Mouse (Mus musculus) stomach, embryonic 14.5 days (tissue): ENCODE measurements at regions not wholly inside any gene's neighbourhood (a gene's known extent, or its start where the extent isn't known, plus 50 kb on each side); places are given as distances from the start of the nearest gene placed in this dataset.

Experiments used
- ATAC-seq: fragments of 200-750 bp; cut with Nextera tagmentation; 2 replicates; pipeline ENCODE4 v1.8.0; 2017; ENCODE audit warnings: low read depth, moderate TSS enrichment; ENCODE audit not compliant: insufficient number of reproducible peaks, insufficient read depth, low FRiP score
- H3K27ac ChIP-seq: fragments of 300-500 bp; sonication (generic); 2 replicates; pipeline ENCODE4 v1.5.1; 2014; ENCODE audit warnings: mild to moderate bottlenecking, low read length, moderate library complexity, mixed read lengths
- H3K27me3 ChIP-seq: fragments of 300-500 bp; sonication (generic); 2 replicates; pipeline ENCODE4 v1.6.1; 2014; ENCODE audit warnings: low read length, control low read depth, mixed read lengths; ENCODE audit not compliant: control insufficient read depth, insufficient read depth
- H3K36me3 ChIP-seq: fragments of 300-500 bp; sonication (generic); 2 replicates; pipeline ENCODE4 v1.6.1; 2014; ENCODE audit warnings: mild to moderate bottlenecking, control low read depth, low read length, moderate library complexity, mixed read lengths; ENCODE audit not compliant: control insufficient read depth, insufficient read depth
- H3K4me1 ChIP-seq: fragments of 300-500 bp; sonication (generic); 2 replicates; pipeline ENCODE4 v1.6.1; 2014; ENCODE audit warnings: low read length, control low read depth, mixed read lengths; ENCODE audit not compliant: control insufficient read depth, insufficient read depth
- H3K4me2 ChIP-seq: fragments of 300-500 bp; sonication (generic); replicated peaks from 2 replicates; pipeline ENCODE4 v1.6.1; 2014; ENCODE audit warnings: low read depth, low read length, control low read depth
- H3K4me3 ChIP-seq: fragments of 300-500 bp; sonication (generic); 2 replicates; pipeline ENCODE4 v1.5.1; 2014; ENCODE audit warnings: low read depth, low read length, control low read depth
- H3K9ac ChIP-seq: fragments of 300-500 bp; sonication (generic); replicated peaks from 2 replicates; pipeline ENCODE4 v1.6.1; 2014; ENCODE audit warnings: low read depth, mild to moderate bottlenecking, control low read depth, low read length, moderate library complexity, mixed read lengths
- H3K9me3 ChIP-seq: fragments of 300-500 bp; sonication (generic); 2 replicates; pipeline ENCODE4 v1.6.1; 2016; ENCODE audit warnings: low read depth, low read length, control low read depth; ENCODE audit not compliant: control insufficient read depth
- WGBS: fragments of 180-500 bp; shearing (Covaris S2); extraction: QIAGEN DNeasy Blood & Tissue Kit; methylation state at CpG from one replicate; pipeline ENCODE4 v1.1.7; 2014; 5-methylcytosine and 5-hydroxymethylcytosine counted together

- H3K9ac ChIP-seq = no peak overlapping the region
- H3K4me2 ChIP-seq = no peak overlapping the region
- no peaks in the 10 kb centered on the region for H3K36me3 ChIP-seq
- H3K27ac ChIP-seq = no peak overlapping the region
- H3K4me1 ChIP-seq = peaks cover 8% of the 10 kb centered on the region
- H3K4me3 ChIP-seq = no peak overlapping the region
- H3K27me3 ChIP-seq = no peaks in the 10 kb centered on the region
- no peaks in the 10 kb centered on the region for H3K9me3 ChIP-seq
- ATAC-seq = no peak
- WGBS = 22% methylated on average over 6 of the region's 6 CpGs
Measured at GRCm38 (mm10) chr15:61535644-61536331, 613.0 kb upstream of the A1bg start.

- no peaks in the 10 kb centered on the region for H3K27me3 ChIP-seq
- H3K9ac ChIP-seq = no peak overlapping the region
- H3K4me2 ChIP-seq = no peak overlapping the region
- WGBS = 46% methylated on average over 6 of the region's 6 CpGs
- ATAC-seq = no peak
- H3K4me1 ChIP-seq = peaks cover 8% of the 10 kb centered on the region
- H3K9me3 ChIP-seq = no peaks in the 10 kb centered on the region
- H3K4me3 ChIP-seq = no peak overlapping the region
- no peak overlapping the region for H3K27ac ChIP-seq
- no peaks in the 10 kb centered on the region for H3K36me3 ChIP-seq
Measured at GRCm38 (mm10) chr15:61535180-61535579, 612.4 kb upstream of the A1bg start.

GRCm38 (mm10) chr15:61532808-61533207 lies 610.0 kb upstream of the A1bg start:
- Histone ChIP-seq H3K9me3 (no peaks in the 10 kb centered on the region), H3K27ac (no peak overlapping the region), H3K4me3 (no peak overlapping the region), H3K36me3 (no peaks in the 10 kb centered on the region), H3K27me3 (no peaks in the 10 kb centered on the region), H3K9ac (no peak overlapping the region), H3K4me1 (peaks cover 8% of the 10 kb centered on the region), H3K4me2 (no peak overlapping the region)
- ATAC-seq = no peak
- WGBS = 58% methylated on average over 7 of the region's 7 CpGs

- H3K36me3 ChIP-seq = no peaks in the 10 kb centered on the region
- peaks cover 8% of the 10 kb centered on the region for H3K4me1 ChIP-seq
- 84% methylated on average over 2 of the region's 2 CpGs for WGBS
- H3K27ac ChIP-seq = no peak overlapping the region
- H3K4me3 ChIP-seq = no peak overlapping the region
- H3K9me3 ChIP-seq = no peaks in the 10 kb centered on the region
- no peaks in the 10 kb centered on the region for H3K27me3 ChIP-seq
- ATAC-seq = no peak
- no peak overlapping the region for H3K9ac ChIP-seq
- H3K4me2 ChIP-seq = no peak overlapping the region
Measured at GRCm38 (mm10) chr15:61532040-61532439, 609.2 kb upstream of the A1bg start.

GRCm38 (mm10) chr15:61523036-61523435 lies 600.2 kb upstream of the A1bg start:
- H3K36me3 ChIP-seq = no peaks in the 10 kb centered on the region
- no peak overlapping the region for H3K9ac ChIP-seq
- no peak overlapping the region for H3K27ac ChIP-seq
- no peaks in the 10 kb centered on the region for H3K27me3 ChIP-seq
- no peaks in the 10 kb centered on the region for H3K4me1 ChIP-seq
- H3K9me3 ChIP-seq = no peaks in the 10 kb centered on the region
- no peak overlapping the region for H3K4me3 ChIP-seq
- 73% methylated on average over 2 of the region's 2 CpGs for WGBS
- no peak overlapping the region for H3K4me2 ChIP-seq
- ATAC-seq = no peak

- Histone ChIP-seq H3K4me3 (no peak overlapping the region), H3K27me3 (no peaks in the 10 kb centered on the region), H3K4me2 (no peak overlapping the region), H3K9ac (no peak overlapping the region), H3K4me1 (no peaks in the 10 kb centered on the region; the same call in 1 of the 2 replicates), H3K36me3 (no peaks in the 10 kb centered on the region), H3K9me3 (no peaks in the 10 kb centered on the region), H3K27ac (no peak overlapping the region)
- WGBS = 57% methylated on average over 1 of the region's 1 CpGs
- ATAC-seq = no peak
Measured at GRCm38 (mm10) chr15:61517265-61517664, 594.5 kb upstream of the A1bg start.

- no peaks in the 10 kb centered on the region for H3K27me3 ChIP-seq
- ATAC-seq = no peak; the same call in 1 of the 2 replicates
- no peak overlapping the region for H3K4me3 ChIP-seq
- no peaks in the 10 kb centered on the region for H3K9me3 ChIP-seq
- WGBS = 28% methylated on average over 1 of the region's 1 CpGs
- H3K36me3 ChIP-seq = no peaks in the 10 kb centered on the region
- no peak overlapping the region for H3K9ac ChIP-seq
- H3K27ac ChIP-seq = 0 out of 2 replicates have a peak overlapping the region, but pooled peaks have one; percentile 48
- H3K4me2 ChIP-seq = no peak overlapping the region
- no peaks in the 10 kb centered on the region; the same call in 1 of the 2 replicates for H3K4me1 ChIP-seq
Measured at GRCm38 (mm10) chr15:61514324-61514723, 591.5 kb upstream of the A1bg start.

- no peak overlapping the region for H3K9ac ChIP-seq
- H3K4me1 ChIP-seq = no peaks in the 10 kb centered on the region
- no peaks in the 10 kb centered on the region for H3K27me3 ChIP-seq
- 82% methylated on average over 6 of the region's 6 CpGs for WGBS
- H3K27ac ChIP-seq = no peak overlapping the region
- H3K36me3 ChIP-seq = no peaks in the 10 kb centered on the region
- H3K9me3 ChIP-seq = no peaks in the 10 kb centered on the region
- H3K4me3 ChIP-seq = no peak overlapping the region
- no peak for ATAC-seq
- no peak overlapping the region for H3K4me2 ChIP-seq
Measured at GRCm38 (mm10) chr15:61508806-61509205, 586.0 kb upstream of the A1bg start.

- H3K36me3 ChIP-seq = no peaks in the 10 kb centered on the region
- H3K9me3 ChIP-seq = no peaks in the 10 kb centered on the region
- H3K27me3 ChIP-seq = no peaks in the 10 kb centered on the region
- H3K27ac ChIP-seq = no peak overlapping the region
- no peak overlapping the region for H3K4me3 ChIP-seq
- no peak for ATAC-seq
- no peak overlapping the region for H3K9ac ChIP-seq
- WGBS = 71% methylated on average over 6 of the region's 6 CpGs
- H3K4me1 ChIP-seq = no peaks in the 10 kb centered on the region
- no peak overlapping the region for H3K4me2 ChIP-seq
Measured at GRCm38 (mm10) chr15:61506361-61506897, 583.6 kb upstream of the A1bg start.
